Mouse (Mus musculus) MEL (cell line): ENCODE results near the gene Abca13. TPM values are rescaled to one million over a fixed set of nuclear protein-coding genes. Genes with fewer than 3 reads are reported as not detected.

ENCODE experiments used
- DNase-seq: peaks from one replicate; pipeline ENCODE4 v3.0.0; 2011; ENCODE audit warnings: low read depth, low spot score
- H3K27ac ChIP-seq: 2 replicates; pipeline ENCODE4 v1.5.1; 2012; ENCODE audit warnings: low read depth, mild to moderate bottlenecking, control low read depth, low read length, moderate library complexity; ENCODE audit not compliant: control insufficient read depth
- H3K27me3 ChIP-seq, 2 experiments: fragments of 150-350 bp in 1 of 2; sonication (generic) in 1 of 2; 2 replicates each; pipeline ENCODE4 v1.6.1; 2012; ENCODE audit warnings: low read length in 2 of 2, mild to moderate bottlenecking in 2 of 2, improper control_type of control experiment in 1 of 2, moderate library complexity in 1 of 2; ENCODE audit not compliant: insufficient read depth in 2 of 2, control insufficient read depth in 1 of 2
- H3K36me3 ChIP-seq, 2 experiments: 2 replicates each; pipeline ENCODE4 v1.6.1; 2012 to 2014; ENCODE audit warnings: low read length in 2 of 2, improper control_type of control experiment in 1 of 2, inconsistent platforms in 1 of 2, mild to moderate bottlenecking in 1 of 2; ENCODE audit not compliant: insufficient read depth in 2 of 2, control insufficient read depth in 1 of 2
- H3K4me1 ChIP-seq, 2 experiments: fragments of 150-350 bp in 1 of 2; sonication (generic) in 1 of 2; 2 replicates each; pipeline ENCODE4 v1.6.1; 2012; ENCODE audit warnings: low read length in 2 of 2, improper control_type of control experiment in 1 of 2, mild to moderate bottlenecking in 1 of 2; ENCODE audit not compliant: insufficient read depth in 2 of 2, control insufficient read depth in 1 of 2
- H3K4me3 ChIP-seq, 2 experiments: fragments of 150-350 bp in 1 of 2; sonication (generic) in 1 of 2; 2 replicates each; pipeline ENCODE4 v1.5.1; 2012; ENCODE audit warnings: low read depth in 2 of 2, low read length in 2 of 2, mild to moderate bottlenecking in 2 of 2, moderate library complexity in 2 of 2, control low read depth in 1 of 2, improper control_type of control experiment in 1 of 2; ENCODE audit not compliant: control insufficient read depth in 1 of 2, insufficient read depth in 1 of 2
- H3K79me2 ChIP-seq: 2 replicates; pipeline ENCODE4 v1.6.1; 2012; ENCODE audit warnings: mild to moderate bottlenecking, low read length, moderate library complexity; ENCODE audit not compliant: control insufficient read depth, poor library complexity, insufficient read depth
- H3K9ac ChIP-seq: 2 replicates; pipeline ENCODE4 v1.6.1; 2012; ENCODE audit warnings: low read depth, mild to moderate bottlenecking, control low read depth, low read length, moderate library complexity; ENCODE audit not compliant: control insufficient read depth, poor library complexity, severe bottlenecking
- H3K9me3 ChIP-seq: fragments of 150-350 bp; sonication (generic); replicated peaks from 2 replicates; pipeline ENCODE4 v1.6.1; 2012; ENCODE audit warnings: mild to moderate bottlenecking, low read length, improper control_type of control experiment, moderate library complexity; ENCODE audit not compliant: insufficient read depth
- CHD1 ChIP-seq: IDR thresholded peaks from 2 replicates; pipeline ENCODE4 v1.6.1; 2012; ENCODE audit warnings: low read depth, mild to moderate bottlenecking, inconsistent platforms, low read length, improper control_type of control experiment
- CTCF ChIP-seq, 3 experiments: IDR thresholded peaks in 2 of 3; conservative IDR thresholded peaks in 1 of 3; 2 replicates each; pipeline ENCODE4 v1.5.1; 2011 to 2012; ENCODE audit warnings: low read length in 3 of 3, low read depth in 2 of 3, mild to moderate bottlenecking in 2 of 3, improper control_type of control experiment in 1 of 3, inconsistent platforms in 1 of 3, mixed read lengths in 1 of 3, moderate library complexity in 1 of 3; ENCODE audit not compliant: control insufficient read depth in 1 of 3, insufficient read depth in 1 of 3, poor library complexity in 1 of 3, severe bottlenecking in 1 of 3
- E2F4 ChIP-seq: IDR thresholded peaks from 2 replicates; pipeline ENCODE4 v1.6.1; 2011; ENCODE audit warnings: low read depth, low read length, improper control_type of control experiment, borderline replicate concordance
- ELF1 ChIP-seq: IDR thresholded peaks from 2 replicates; pipeline ENCODE4 v1.6.1; 2014; ENCODE audit warnings: low read depth, mild to moderate bottlenecking, inconsistent platforms, low read length, improper control_type of control experiment, moderate library complexity
- ETS1 ChIP-seq: IDR thresholded peaks from 2 replicates; pipeline ENCODE4 v1.6.1; 2012; ENCODE audit warnings: low read depth, mild to moderate bottlenecking, inconsistent platforms, low read length, improper control_type of control experiment, moderate library complexity
- GABPA ChIP-seq: IDR thresholded peaks from 2 replicates; pipeline ENCODE4 v1.6.1; 2012; ENCODE audit warnings: low read depth, mild to moderate bottlenecking, inconsistent platforms, low read length, improper control_type of control experiment, moderate library complexity
- HCFC1 ChIP-seq: IDR thresholded peaks from 2 replicates; pipeline ENCODE4 v1.6.1; 2012; ENCODE audit warnings: low read depth, mild to moderate bottlenecking, inconsistent platforms, low read length, improper control_type of control experiment, moderate library complexity
- MAZ ChIP-seq: IDR thresholded peaks from 2 replicates; pipeline ENCODE4 v1.6.1; 2012; ENCODE audit warnings: low read depth, mild to moderate bottlenecking, inconsistent platforms, low read length, improper control_type of control experiment
- MEF2A ChIP-seq: IDR thresholded peaks from 2 replicates; pipeline ENCODE4 v1.6.1; 2014; ENCODE audit warnings: low read depth, mild to moderate bottlenecking, inconsistent platforms, low read length, improper control_type of control experiment; ENCODE audit not compliant: poor library complexity, insufficient replicate concordance, severe bottlenecking; ENCODE audit errors: extremely low read depth
- MXI1 ChIP-seq: IDR thresholded peaks from 2 replicates; pipeline ENCODE4 v1.6.1; 2011; ENCODE audit warnings: mild to moderate bottlenecking, low read depth, low read length, improper control_type of control experiment
- MYB ChIP-seq: IDR thresholded peaks from 2 replicates; pipeline ENCODE4 v1.6.1; 2011; ENCODE audit warnings: mild to moderate bottlenecking, low read depth, low read length, improper control_type of control experiment
- NELFE ChIP-seq: IDR thresholded peaks from 2 replicates; pipeline ENCODE4 v1.6.1; 2011; ENCODE audit warnings: low read depth, low read length, improper control_type of control experiment
- NRF1 ChIP-seq: IDR thresholded peaks from 2 replicates; pipeline ENCODE4 v1.6.1; 2014; ENCODE audit warnings: low read depth, mild to moderate bottlenecking, inconsistent platforms, low read length, improper control_type of control experiment, moderate library complexity; ENCODE audit not compliant: poor library complexity, insufficient read depth, severe bottlenecking
- POLR2AphosphoS2 ChIP-seq: IDR thresholded peaks from 2 replicates; pipeline ENCODE4 v1.6.1; 2011; ENCODE audit warnings: low read length, improper control_type of control experiment
- POLR2AphosphoS5 ChIP-seq: IDR thresholded peaks from 2 replicates; pipeline ENCODE4 v1.6.1; 2012; ENCODE audit warnings: low read depth, borderline replicate concordance, mild to moderate bottlenecking, inconsistent platforms, low read length, moderate library complexity, mixed read lengths
- SMC3 ChIP-seq: IDR thresholded peaks from 2 replicates; pipeline ENCODE4 v1.6.1; 2011; ENCODE audit warnings: low read depth, low read length, improper control_type of control experiment
- TAL1 ChIP-seq: IDR thresholded peaks from 2 replicates; pipeline ENCODE4 v1.6.1; 2012; ENCODE audit warnings: mild to moderate bottlenecking, inconsistent platforms, low read length, moderate library complexity, mixed read lengths
- TBP ChIP-seq: IDR thresholded peaks from 2 replicates; pipeline ENCODE4 v1.8.0; 2011; ENCODE audit warnings: low read depth, low read length, improper control_type of control experiment
- TCF12 ChIP-seq: IDR thresholded peaks from 2 replicates; pipeline ENCODE4 v1.6.1; 2014; ENCODE audit warnings: low read depth, mild to moderate bottlenecking, inconsistent platforms, low read length, improper control_type of control experiment, moderate library complexity
- USF1 ChIP-seq: IDR thresholded peaks from 2 replicates; pipeline ENCODE4 v1.6.1; 2014; ENCODE audit warnings: low read depth, mild to moderate bottlenecking, inconsistent platforms, low read length, improper control_type of control experiment, moderate library complexity
- ZC3H11A ChIP-seq: IDR thresholded peaks from 2 replicates; pipeline ENCODE4 v1.6.1; 2012; ENCODE audit warnings: low read depth, mild to moderate bottlenecking, inconsistent platforms, low read length, improper control_type of control experiment
- ZKSCAN1 ChIP-seq: IDR thresholded peaks from 2 replicates; pipeline ENCODE4 v1.6.1; 2012; ENCODE audit warnings: low read depth, mild to moderate bottlenecking, inconsistent platforms, low read length, improper control_type of control experiment, moderate library complexity
- polyA plus RNA-seq, 2 experiments: library from polyadenylated mRNA; stranded (reverse) in 1 of 2; unstranded in 1 of 2; fragments of >175 nt in 1 of 2; fragments of >200 nt in 1 of 2; gene quantifications; 2 replicates each; pipeline versions ENCODE4 v1.2.1 to v1.2.4; 2012; ENCODE audit warnings: low replicate concordance in 2 of 2, low read depth in 1 of 2; ENCODE audit not compliant: insufficient read length in 2 of 2, insufficient read depth in 1 of 2, missing spikeins in 1 of 2
- total RNA-seq: library from RNA; depleted of rRNA; stranded (reverse); fragments of 300-350 nt; gene quantifications from 2 replicates; pipeline ENCODE4 v1.2.3, GENCODE M21; 2012; rRNA removed

Abca13 gene
- total RNA-seq (not detected in 2 replicates), polyA plus RNA-seq (not detected)

GRCm38 (mm10) chr11:9191555-9192131 is at the start of gene Abca13:
Abca13 (plus strand) TSS chr11:9191942.
- no peaks in the 10 kb centered on the region for H3K4me1 ChIP-seq
- DNase-seq, result no peak
- H3K4me3 ChIP-seq, result no peak within 1 kb of the TSS
- no peak within 1 kb of the TSS for H3K27ac ChIP-seq
- H3K36me3 ChIP-seq, result no peaks in the 10 kb centered on the region
- H3K9ac ChIP-seq, result no peak within 1 kb of the TSS
- TF ChIP-seq CTCF (IDR thresholded peaks at IDR 0.05 in 2 of 3, conservative IDR thresholded peaks at IDR 0.05 in 1 of 3; ENCODE audit: control insufficient read depth in 1 of 3, insufficient read depth in 1 of 3, low read depth in 2 of 3, low read length in 3 of 3, poor library complexity in 1 of 3, severe bottlenecking in 1 of 3) (no peak), MAZ (no peak), CHD1 (no peak), MYB (no peak), POLR2AphosphoS5 (no peak)
- TF ChIP-seq, all 39 proteins: peak for 0
- Histone ChIP-seq H3K79me2 (no peaks in the 10 kb centered on the region), H3K27me3 (no peaks in the 10 kb centered on the region; a peak in 1 of 4 replicates), H3K9me3 (no peaks in the 10 kb centered on the region)

- Histone ChIP-seq H3K27me3 (no peaks in the 10 kb centered on the region), H3K27ac (no peak overlapping the region), H3K79me2 (no peaks in the 10 kb centered on the region), H3K9ac (no peak overlapping the region), H3K9me3 (no peaks in the 10 kb centered on the region), H3K4me3 (no peak overlapping the region), H3K4me1 (no peaks in the 10 kb centered on the region), H3K36me3 (no peaks in the 10 kb centered on the region)
- peak; percentile 23 for DNase-seq
- no peak for TF ChIP-seq MXI1
- TF ChIP-seq, all 39 proteins: peak for 0
These were observed 46.6 kb upstream of the Abca13 start for GRCm38 (mm10) chr11:9145113-9145512.

GRCm38 (mm10) chr11:9146115-9146514 is 45.6 kb upstream of the Abca13 start:
- TF ChIP-seq TCF12 (no peak), ZC3H11A (no peak), CTCF (IDR thresholded peaks at IDR 0.05 in 2 of 3, conservative IDR thresholded peaks at IDR 0.05 in 1 of 3; ENCODE audit: control insufficient read depth in 1 of 3, insufficient read depth in 1 of 3, low read depth in 2 of 3, low read length in 3 of 3, poor library complexity in 1 of 3, severe bottlenecking in 1 of 3) (no peak), ETS1 (no peak), POLR2AphosphoS5 (no peak), ZKSCAN1 (no peak), TAL1 (no peak), GABPA (no peak), ELF1 (no peak), POLR2AphosphoS2 (no peak), HCFC1 (no peak), MEF2A (no peak), NELFE (no peak), SMC3 (no peak), USF1 (no peak), E2F4 (no peak), NRF1 (no peak), TBP (no peak), MXI1 (no peak), CHD1 (no peak)
- TF ChIP-seq, all 39 proteins: peak for 0
- Histone ChIP-seq H3K36me3 (no peaks in the 10 kb centered on the region), H3K9ac (no peak overlapping the region), H3K4me1 (no peaks in the 10 kb centered on the region), H3K4me3 (no peak overlapping the region), H3K27me3 (no peaks in the 10 kb centered on the region), H3K79me2 (no peaks in the 10 kb centered on the region), H3K27ac (no peak overlapping the region), H3K9me3 (no peaks in the 10 kb centered on the region)
- DNase-seq, result no peak
